Mouse (Mus musculus) left cerebral cortex, adult 8-10 months (tissue): ENCODE results near the gene Maz. TPM values are rescaled to one million over a fixed set of nuclear protein-coding genes. Genes with fewer than 3 reads are reported as not detected.

Experiments
- microRNA-seq, 2 experiments: library from miRNA; unstranded; fragments of <30 nt; microRNA quantifications; one replicate each; pipeline ENCODE4 v1.2.0; 2022
- total RNA-seq, 4 experiments: library from RNA; stranded (reverse); gene quantifications; 2 replicates each; pipeline ENCODE4 v1.2.4; 2022

Maz gene
- total RNA-seq, 4 experiments from 2014 or later: 167 to 197 (median 191) TPM

Small RNA genes within 50 kb of the gene (microRNA-seq; reads per million reads assigned to microRNA genes)
- gene Gm44343: 0 reads per million in 2 experiments

Other genes starting within 250 kb of the Maz start
- gene Tbx6, start 245.6 kb downstream of the Maz start, total RNA-seq: under 1 TPM; 0.63 to 1.00 (median 0.84) TPM
- 10 to 100 TPM; 48.2 to 56.0 (median 51.2) TPM for gene Ppp4c, start 234.5 kb downstream of the Maz start, total RNA-seq
- gene Fam57b, start 229.4 kb downstream of the Maz start, total RNA-seq: 10 to 100 TPM; 58.1 to 63.4 (median 59.6) TPM
- 1 to 10 TPM in 1 of 4 experiments, not detected in 3; 2.3 TPM for gene 4930451I11Rik, start 195.4 kb downstream of the Maz start, total RNA-seq
- gene Doc2a, start 179.6 kb downstream of the Maz start, total RNA-seq: 10 to 100 TPM; 45.6 to 57.5 (median 53.5) TPM
- 10 to 100 TPM; 32.6 to 47.7 (median 40.7) TPM for gene Hirip3, start 165.1 kb downstream of the Maz start, total RNA-seq
- gene Ino80e, start 164.7 kb downstream of the Maz start, total RNA-seq: 10 to 100 TPM; 48.0 to 61.8 (median 51.8) TPM
- 100 to 1,000 TPM; 146 to 153 (median 152) TPM for gene Taok2, start 142.3 kb downstream of the Maz start, total RNA-seq
- gene Tmem219, start 104.1 kb downstream of the Maz start, total RNA-seq: 10 to 100 TPM; 20.8 to 25.4 (median 22.8) TPM
- 100 to 1,000 TPM; 153 to 158 (median 156) TPM for gene Kctd13, start 98.2 kb downstream of the Maz start, total RNA-seq
- gene Asphd1, start 77.5 kb downstream of the Maz start, total RNA-seq: 10 to 100 TPM; 44.4 to 53.4 (median 50.5) TPM
- 100 to 1,000 TPM; 419 to 434 (median 424) TPM for gene Sez6l2, start 76.5 kb downstream of the Maz start, total RNA-seq
- gene Cdipt, start 51.1 kb downstream of the Maz start, total RNA-seq: 100 to 1,000 TPM; 175 to 183 (median 179) TPM
- gene Cdiptos, start 50.9 kb downstream of the Maz start, total RNA-seq: under 1 TPM in 1 of 4 experiments, not detected in 3; 0.61 TPM
- 10 to 100 TPM; 10.9 to 12.6 (median 12.0) TPM for gene Mvp, start 12.4 kb downstream of the Maz start, total RNA-seq
- gene Pagr1b, start 10.6 kb downstream of the Maz start, total RNA-seq: 1 to 10 TPM in 1 of 4 experiments, not detected in 3; 2.5 TPM
- 10 to 100 TPM; 13.2 to 34.8 (median 28.4) TPM for gene Pagr1a, start 9.7 kb downstream of the Maz start, total RNA-seq
- gene Gm42742, start 5.9 kb downstream of the Maz start, total RNA-seq: 10 to 100 TPM; 35.5 to 49.5 (median 45.3) TPM
- gene Prrt2, start 5.8 kb downstream of the Maz start, total RNA-seq: 100 to 1,000 TPM; 191 to 225 (median 213) TPM
- gene Kif22, start 15.4 kb upstream of the Maz start, total RNA-seq: 1 to 10 TPM; 2.3 to 7.1 (median 5.3) TPM
- not detected for gene Zg16, start 60.3 kb upstream of the Maz start, total RNA-seq
- 1 to 10 TPM in 3 of 4 experiments, under 1 TPM in 1; 0.97 to 2.6 (median 1.7) TPM for gene AI467606, start 64.3 kb upstream of the Maz start, total RNA-seq
- gene Qprt, start 95.2 kb upstream of the Maz start, total RNA-seq: under 1 TPM in 3 of 4 experiments, not detected in 1; 0.19 to 0.50 (median 0.28) TPM
- under 1 TPM in 3 of 4 experiments, not detected in 1; 0.09 to 0.30 (median 0.13) TPM for gene Spn, start 110.8 kb upstream of the Maz start, total RNA-seq
- gene Cd2bp2, start 169.0 kb upstream of the Maz start, total RNA-seq: 100 to 1,000 TPM in 2 of 4 experiments, 10 to 100 TPM in 2; 89.7 to 111 (median 98.2) TPM
- 100 to 1,000 TPM in 2 of 4 experiments, 10 to 100 TPM in 2; 89.4 to 105 (median 96.9) TPM for gene Tbc1d10b, start 181.4 kb upstream of the Maz start, total RNA-seq
- 10 to 100 TPM in 2 of 4 experiments, 1 to 10 TPM in 2; 1.9 to 21.6 (median 9.2) TPM for gene Mylpf, start 181.9 kb upstream of the Maz start, total RNA-seq
- 10 to 100 TPM; 18.2 to 21.2 (median 21.0) TPM for gene Zfp553, start 206.0 kb upstream of the Maz start, total RNA-seq
- 1 to 10 TPM; 3.1 to 7.1 (median 5.4) TPM for gene Sept1, start 206.1 kb upstream of the Maz start, total RNA-seq
- gene Zfp771, start 217.2 kb upstream of the Maz start, total RNA-seq: 10 to 100 TPM; 49.5 to 55.5 (median 53.6) TPM
- gene Dctpp1, start 233.7 kb upstream of the Maz start, total RNA-seq: 10 to 100 TPM; 24.3 to 28.3 (median 26.0) TPM
- 10 to 100 TPM; 36.1 to 40.8 (median 38.1) TPM for gene Sephs2, start 247.0 kb upstream of the Maz start, total RNA-seq